Mouse (Mus musculus) heart, embryonic 14.5 days (tissue): ENCODE measurements at regions not wholly inside any gene's neighbourhood (a gene's known extent, or its start where the extent isn't known, plus 50 kb on each side); places are given as distances from the start of the nearest gene placed in this dataset.

ENCODE experiments used
- ATAC-seq: fragments of 200-750 bp; cut with Nextera tagmentation; 2 replicates; pipeline ENCODE4 v1.8.0; 2017; ENCODE audit warnings: low read depth, moderate TSS enrichment; ENCODE audit not compliant: insufficient number of reproducible peaks, insufficient read depth, low FRiP score
- H3K27ac ChIP-seq, 2 experiments: fragments of 200-500 bp in 1 of 2; fragments of 300-500 bp in 1 of 2; sonication (generic) in 1 of 2; replicated peaks in 1 of 2; 2 replicates each; pipeline ENCODE4 v1.5.1; 2012 to 2014; ENCODE audit warnings: low read depth in 2 of 2, low read length in 2 of 2, control low read depth in 1 of 2, mild to moderate bottlenecking in 1 of 2, mixed read lengths in 1 of 2; ENCODE audit not compliant: control insufficient read depth in 1 of 2, insufficient read depth in 1 of 2
- H3K27me3 ChIP-seq: fragments of 300-500 bp; sonication (generic); 2 replicates; pipeline ENCODE4 v1.6.1; 2014; ENCODE audit warnings: mild to moderate bottlenecking, low read length, control low read depth; ENCODE audit not compliant: control insufficient read depth, insufficient read depth
- H3K36me3 ChIP-seq: fragments of 300-500 bp; sonication (generic); 2 replicates; pipeline ENCODE4 v1.6.1; 2014; ENCODE audit warnings: mild to moderate bottlenecking, control low read depth, low read length, mixed read lengths; ENCODE audit not compliant: control insufficient read depth, insufficient read depth
- H3K4me1 ChIP-seq, 2 experiments: fragments of 200-500 bp in 1 of 2; fragments of 300-500 bp in 1 of 2; sonication (generic) in 1 of 2; 2 replicates each; pipeline ENCODE4 v1.6.1; 2012 to 2014; ENCODE audit warnings: low read length in 2 of 2, control low read depth in 1 of 2, mixed read lengths in 1 of 2; ENCODE audit not compliant: control insufficient read depth in 2 of 2, insufficient read depth in 2 of 2
- H3K4me2 ChIP-seq: fragments of 300-500 bp; sonication (generic); 2 replicates; pipeline ENCODE4 v1.6.1; 2014; ENCODE audit warnings: mild to moderate bottlenecking, low read length
- H3K4me3 ChIP-seq, 2 experiments: fragments of 200-500 bp in 1 of 2; fragments of 300-500 bp in 1 of 2; sonication (generic) in 1 of 2; 2 replicates each; pipeline ENCODE4 v1.5.1; 2012 to 2014; ENCODE audit warnings: low read length in 2 of 2, mild to moderate bottlenecking in 2 of 2, control low read depth in 1 of 2, low read depth in 1 of 2, moderate library complexity in 1 of 2; ENCODE audit not compliant: control insufficient read depth in 1 of 2, insufficient read depth in 1 of 2
- H3K9ac ChIP-seq: fragments of 300-500 bp; sonication (generic); 2 replicates; pipeline ENCODE4 v1.6.1; 2014; ENCODE audit warnings: mild to moderate bottlenecking, low read length
- H3K9me3 ChIP-seq: fragments of 300-500 bp; sonication (generic); 2 replicates; pipeline ENCODE4 v1.6.1; 2016; ENCODE audit warnings: low read length, control low read depth; ENCODE audit not compliant: control insufficient read depth
- WGBS: fragments of 180-500 bp; shearing (Covaris S2); extraction: QIAGEN DNeasy Blood & Tissue Kit; methylation state at CpG from one replicate; pipeline ENCODE4 v1.1.7; 2014; 5-methylcytosine and 5-hydroxymethylcytosine counted together

- Histone ChIP-seq H3K27me3 (no peaks in the 10 kb centered on the region), H3K36me3 (no peaks in the 10 kb centered on the region), H3K4me3 (no peak overlapping the region), H3K27ac (no peak overlapping the region), H3K9me3 (no peaks in the 10 kb centered on the region), H3K4me2 (no peak overlapping the region), H3K9ac (no peak overlapping the region), H3K4me1 (peaks cover 0 to 3% of the 10 kb centered on the region in 2 experiments; a peak in 1 of 4 replicates)
- whole genome bisulfite sequencing, result 82% methylated on average over 4 of the region's 4 CpGs
- no peak for ATAC-seq
These were observed 700.6 kb upstream of the Sox9 start for GRCm38 (mm10) chr11:112081386-112081785.

- H3K9ac ChIP-seq, result no peak overlapping the region
- no peak for ATAC-seq
- H3K27ac ChIP-seq, result no peak overlapping the region
- H3K36me3 ChIP-seq, result no peaks in the 10 kb centered on the region
- peaks cover 0 to 3% of the 10 kb centered on the region in 2 experiments; a peak in 1 of 4 replicates for H3K4me1 ChIP-seq
- no peaks in the 10 kb centered on the region for H3K27me3 ChIP-seq
- no peak overlapping the region for H3K4me2 ChIP-seq
- no peak overlapping the region for H3K4me3 ChIP-seq
- WGBS, result 3% methylated on average over 4 of the region's 4 CpGs
- H3K9me3 ChIP-seq, result no peaks in the 10 kb centered on the region
These were observed 699.0 kb upstream of the Sox9 start for GRCm38 (mm10) chr11:112083019-112083418.

- 89% methylated on average over 8 of the region's 8 CpGs for WGBS
- Histone ChIP-seq H3K36me3 (no peaks in the 10 kb centered on the region), H3K27ac (no peak overlapping the region), H3K27me3 (no peaks in the 10 kb centered on the region), H3K4me1 (no peaks in the 10 kb centered on the region), H3K4me3 (no peak overlapping the region), H3K9me3 (no peaks in the 10 kb centered on the region), H3K9ac (no peak overlapping the region), H3K4me2 (no peak overlapping the region)
- no peak for ATAC-seq
These were observed 689.9 kb upstream of the Sox9 start for GRCm38 (mm10) chr11:112092168-112092567.

- no peaks in the 10 kb centered on the region for H3K4me1 ChIP-seq
- 62% methylated on average over 3 of the region's 3 CpGs for WGBS
- H3K36me3 ChIP-seq, result no peaks in the 10 kb centered on the region
- H3K27me3 ChIP-seq, result no peaks in the 10 kb centered on the region
- H3K4me3 ChIP-seq, result no peak overlapping the region
- no peak overlapping the region for H3K27ac ChIP-seq
- H3K9ac ChIP-seq, result no peak overlapping the region
- no peak for ATAC-seq
- H3K4me2 ChIP-seq, result no peak overlapping the region
- H3K9me3 ChIP-seq, result no peaks in the 10 kb centered on the region
These were observed 687.0 kb upstream of the Sox9 start for GRCm38 (mm10) chr11:112095009-112095408.

- no peaks in the 10 kb centered on the region for H3K27me3 ChIP-seq
- 78% methylated on average over 1 of the region's 1 CpGs for WGBS
- H3K9ac ChIP-seq, result no peak overlapping the region
- no peaks in the 10 kb centered on the region for H3K9me3 ChIP-seq
- no peaks in the 10 kb centered on the region for H3K36me3 ChIP-seq
- no peak overlapping the region for H3K4me2 ChIP-seq
- no peak for ATAC-seq
- no peak overlapping the region for H3K4me3 ChIP-seq
- H3K4me1 ChIP-seq, result no peaks in the 10 kb centered on the region
- no peak overlapping the region for H3K27ac ChIP-seq
These were observed 683.9 kb upstream of the Sox9 start for GRCm38 (mm10) chr11:112098161-112098560.

GRCm38 (mm10) chr11:112103252-112103651 is 678.8 kb upstream of the Sox9 start:
- H3K36me3 ChIP-seq, result no peaks in the 10 kb centered on the region
- no peak overlapping the region for H3K4me2 ChIP-seq
- no peak overlapping the region for H3K27ac ChIP-seq
- no peak for ATAC-seq
- H3K27me3 ChIP-seq, result no peaks in the 10 kb centered on the region
- 48% methylated on average over 2 of the region's 2 CpGs for WGBS
- H3K4me3 ChIP-seq, result no peak overlapping the region
- no peaks in the 10 kb centered on the region for H3K9me3 ChIP-seq
- H3K9ac ChIP-seq, result no peak overlapping the region
- peaks cover 0 to 2% of the 10 kb centered on the region in 2 experiments; a peak in 2 of 4 replicates for H3K4me1 ChIP-seq

- Histone ChIP-seq H3K36me3 (no peaks in the 10 kb centered on the region), H3K27me3 (no peaks in the 10 kb centered on the region), H3K9me3 (no peaks in the 10 kb centered on the region), H3K4me1 (peaks cover 0 to 2% of the 10 kb centered on the region in 2 experiments; a peak in 2 of 4 replicates), H3K9ac (no peak overlapping the region), H3K4me2 (no peak overlapping the region), H3K4me3 (no peak overlapping the region), H3K27ac (no peak overlapping the region)
- WGBS, result 59% methylated on average over 4 of the region's 4 CpGs
- no peak for ATAC-seq
These were observed 675.1 kb upstream of the Sox9 start for GRCm38 (mm10) chr11:112106891-112107290.

- no peaks in the 10 kb centered on the region for H3K27me3 ChIP-seq
- H3K9me3 ChIP-seq, result no peaks in the 10 kb centered on the region
- WGBS, result 63% methylated on average over 7 of the region's 7 CpGs
- H3K36me3 ChIP-seq, result no peaks in the 10 kb centered on the region
- no peak overlapping the region for H3K4me2 ChIP-seq
- peaks cover 0 to 2% of the 10 kb centered on the region in 2 experiments; a peak in 2 of 4 replicates for H3K4me1 ChIP-seq
- no peak overlapping the region for H3K27ac ChIP-seq
- ATAC-seq, result no peak
- no peak overlapping the region for H3K4me3 ChIP-seq
- H3K9ac ChIP-seq, result no peak overlapping the region
These were observed 674.7 kb upstream of the Sox9 start for GRCm38 (mm10) chr11:112107314-112107713.
